Mouse (Mus musculus) C2C12 (cell line): ENCODE results near the gene Zfyve21.

Source experiments
- CEBPB ChIP-seq: IDR thresholded peaks from one replicate; pipeline ENCODE4 v1.6.1; 2011; ENCODE audit warnings: low read depth, mild to moderate bottlenecking, control low read depth, moderate library complexity
- CTCF ChIP-seq: IDR thresholded peaks from one replicate; pipeline ENCODE4 v1.5.1; 2011; ENCODE audit not compliant: control insufficient read depth, insufficient read depth, insufficient read length
- FOSL1 ChIP-seq: IDR thresholded peaks from one replicate; pipeline ENCODE4 v1.8.0; 2011; ENCODE audit warnings: mild to moderate bottlenecking, low read length; ENCODE audit not compliant: poor library complexity, insufficient read depth, severe bottlenecking
- MAX ChIP-seq: IDR thresholded peaks from one replicate; pipeline ENCODE4 v1.6.1; 2011; ENCODE audit warnings: mild to moderate bottlenecking, control low read depth
- MYOD1 ChIP-seq: IDR thresholded peaks from one replicate; pipeline ENCODE4 v1.6.1; 2011; ENCODE audit warnings: low read depth; ENCODE audit not compliant: control insufficient read depth, insufficient read length
- MYOG ChIP-seq: IDR thresholded peaks from one replicate; pipeline ENCODE4 v1.6.1; 2011; ENCODE audit not compliant: control insufficient read depth, insufficient read length; ENCODE audit errors: extremely low read depth
- USF1 ChIP-seq: IDR thresholded peaks from one replicate; pipeline ENCODE4 v1.6.1; 2011; ENCODE audit warnings: low read depth, mild to moderate bottlenecking, control low read depth, moderate library complexity

DNA sequence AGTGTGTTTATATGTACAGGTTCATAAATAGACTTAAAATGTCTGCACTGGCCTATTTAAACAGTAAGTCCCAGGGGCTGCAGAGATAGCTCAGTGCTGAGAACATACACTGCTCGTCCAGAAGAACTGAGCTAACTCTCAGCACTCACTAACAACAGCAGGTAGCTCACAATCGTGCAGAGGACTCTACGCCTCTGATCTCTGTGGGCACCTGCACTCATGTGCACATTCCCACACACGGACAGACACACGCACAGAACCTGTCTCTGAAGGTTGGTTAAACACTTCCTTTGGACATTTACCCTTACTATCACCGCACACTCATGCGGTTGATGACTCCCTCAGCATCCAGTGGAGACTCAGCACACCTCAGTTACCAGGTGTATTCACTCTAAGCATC is 56.8 kb downstream of the Zfyve21 start:
- TF ChIP-seq CTCF (no peak), USF1 (no peak), MAX (no peak), CEBPB (no peak), FOSL1 (no peak), MYOG (no peak), MYOD1 (no peak)
